Mouse (Mus musculus): ENCODE results near the gene Susd6. TPM values are rescaled to one million over a fixed set of nuclear protein-coding genes. Genes with fewer than 3 reads are reported as not detected.

Susd6 gene
- polyA plus RNA-seq (2012; ENCODE audit: insufficient read depth, insufficient read length, low replicate concordance, missing spikeins): not detected in 2 replicates

DNA sequence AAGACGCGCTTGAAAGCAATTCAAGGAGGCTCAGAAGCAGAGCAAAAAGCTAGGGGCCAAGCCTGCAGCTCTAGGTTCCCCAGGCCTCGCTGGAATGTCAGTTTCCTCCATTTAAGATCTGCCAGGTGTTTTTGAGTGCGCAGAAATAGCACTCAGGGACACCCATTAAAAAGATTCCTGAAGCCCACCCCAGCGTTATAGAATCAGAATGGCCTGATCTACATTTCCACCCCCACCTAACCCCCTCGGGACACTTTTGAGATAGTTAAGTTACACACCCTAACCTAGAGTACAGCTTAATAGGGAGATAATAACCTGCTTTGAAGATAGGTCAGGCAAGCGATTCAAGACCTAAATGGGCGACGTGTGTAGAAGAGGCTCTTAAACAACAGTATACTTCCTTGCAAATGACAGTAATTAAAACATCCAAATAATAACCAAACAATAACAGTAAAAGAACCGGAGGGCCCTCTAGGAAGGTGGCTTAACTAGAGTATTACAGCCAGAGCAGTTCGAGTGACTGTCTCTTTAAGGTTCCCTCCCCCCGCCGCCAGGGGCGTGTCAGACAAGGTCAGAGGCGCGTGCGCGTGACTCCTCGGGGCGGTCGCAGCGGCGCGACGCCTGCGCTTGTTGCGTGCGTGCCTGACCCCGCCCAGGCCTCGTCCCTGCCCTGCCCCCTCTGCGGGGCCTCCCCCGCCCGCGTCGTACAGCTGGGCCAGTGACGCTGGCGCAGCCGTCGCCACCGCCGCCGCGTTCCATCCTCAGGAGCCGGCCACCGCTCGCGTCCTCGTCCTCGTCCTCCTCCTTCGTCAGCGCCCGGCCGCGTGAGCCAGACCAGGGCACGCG, at the start of gene Susd6:
Susd6 (plus strand) TSS at position 662 of the 846 bp plus-strand sequence.
- H3K4me3 ChIP-seq (ENCODE audit: insufficient read depth, low read depth, low read length): peak within 1 kb of the TSS; percentile 85
- 3% methylated on average over 56 of the region's 56 CpGs for WGBS
- TF ChIP-seq CTCF (IDR thresholded peaks at IDR 0.05; ENCODE audit: insufficient read depth, low read depth, low read length) (no peak), POLR2A (IDR thresholded peaks at IDR 0.05; ENCODE audit: insufficient read depth, low read depth, low read length) (peak; percentile 99)
- H3K4me1 ChIP-seq (ENCODE audit: control insufficient read depth, insufficient read depth, low read length): peaks cover 6% of the 10 kb centered on the region
- H3K27ac ChIP-seq (ENCODE audit: insufficient read depth, low read depth, low read length): peak within 1 kb of the TSS; percentile 92

DNA sequence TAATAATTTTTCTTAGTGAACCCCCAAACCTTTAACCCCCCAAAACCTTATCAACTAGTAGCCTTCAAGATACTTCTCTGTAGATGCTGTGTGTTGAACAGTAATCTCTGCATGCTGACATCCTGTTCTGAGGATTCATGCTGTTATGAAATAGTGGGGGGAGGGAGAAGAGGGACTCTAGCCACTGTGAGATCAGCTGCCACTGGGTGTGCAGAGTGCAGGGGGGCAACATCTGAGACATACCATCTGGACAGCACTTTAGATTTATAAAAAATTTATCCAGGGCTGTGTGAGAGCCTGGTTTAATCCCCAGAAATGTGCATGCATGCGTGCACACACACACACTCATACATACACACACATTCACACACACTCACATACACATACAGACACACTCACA, 45.7 kb upstream of the Susd6 start:
- H3K4me1 ChIP-seq (ENCODE audit: control insufficient read depth, insufficient read depth, low read length): no peaks in the 10 kb centered on the region
- 100% methylated on average over 1 of the region's 1 CpGs for WGBS
- no peak overlapping the region for H3K4me3 ChIP-seq (ENCODE audit: insufficient read depth, low read depth, low read length)
- TF ChIP-seq CTCF (IDR thresholded peaks at IDR 0.05; ENCODE audit: insufficient read depth, low read depth, low read length): no peak
- no peak overlapping the region for H3K27ac ChIP-seq (ENCODE audit: insufficient read depth, low read depth, low read length)

DNA sequence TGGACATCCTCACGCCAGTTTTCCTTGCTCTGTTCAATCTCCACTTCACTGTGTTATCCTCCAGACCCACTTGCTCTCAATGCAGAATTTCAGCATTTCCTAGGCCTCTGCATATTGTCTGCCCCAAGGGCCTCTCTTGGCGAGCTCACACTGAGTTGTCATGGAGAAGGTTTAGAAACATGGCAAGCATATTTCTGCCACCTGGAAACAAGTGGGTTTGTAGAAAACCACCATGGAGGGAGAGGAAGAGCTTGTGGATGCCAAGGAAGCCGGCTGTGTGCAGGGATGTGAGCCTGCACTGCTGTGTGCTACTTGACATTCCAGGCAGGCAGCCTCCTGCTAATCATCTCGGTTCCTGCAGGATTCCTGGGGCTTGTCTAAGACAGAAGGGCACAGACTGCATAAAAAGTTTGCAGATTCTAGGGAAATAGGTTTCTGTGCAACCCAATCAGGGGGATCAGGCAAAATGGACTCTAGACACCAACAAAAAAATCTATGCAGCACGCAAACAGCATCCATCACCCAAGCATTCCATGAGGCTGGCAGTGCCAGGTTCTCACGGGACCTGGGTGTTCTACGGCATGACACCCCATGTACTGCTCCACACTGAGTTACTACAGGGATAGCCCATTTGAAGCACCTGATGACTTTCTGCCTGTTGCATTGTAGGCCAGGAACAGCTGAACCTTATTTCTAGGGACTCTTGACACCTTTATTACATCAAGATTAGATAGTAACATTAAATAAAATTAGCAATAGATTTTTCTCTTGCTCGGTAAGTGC, 44.1 kb upstream of the Susd6 start:
- Histone ChIP-seq H3K4me3 (ENCODE audit: insufficient read depth, low read depth, low read length) (no peak overlapping the region), H3K27ac (ENCODE audit: insufficient read depth, low read depth, low read length) (0 out of 2 replicates have a peak overlapping the region, but pooled peaks have one; percentile 38), H3K4me1 (ENCODE audit: control insufficient read depth, insufficient read depth, low read length) (no peaks in the 10 kb centered on the region)
- TF ChIP-seq POLR2A (IDR thresholded peaks at IDR 0.05; ENCODE audit: insufficient read depth, low read depth, low read length): no peak
- TF ChIP-seq CTCF (IDR thresholded peaks at IDR 0.05; ENCODE audit: insufficient read depth, low read depth, low read length): no peak
- WGBS: 58% methylated on average over 8 of the region's 8 CpGs

DNA sequence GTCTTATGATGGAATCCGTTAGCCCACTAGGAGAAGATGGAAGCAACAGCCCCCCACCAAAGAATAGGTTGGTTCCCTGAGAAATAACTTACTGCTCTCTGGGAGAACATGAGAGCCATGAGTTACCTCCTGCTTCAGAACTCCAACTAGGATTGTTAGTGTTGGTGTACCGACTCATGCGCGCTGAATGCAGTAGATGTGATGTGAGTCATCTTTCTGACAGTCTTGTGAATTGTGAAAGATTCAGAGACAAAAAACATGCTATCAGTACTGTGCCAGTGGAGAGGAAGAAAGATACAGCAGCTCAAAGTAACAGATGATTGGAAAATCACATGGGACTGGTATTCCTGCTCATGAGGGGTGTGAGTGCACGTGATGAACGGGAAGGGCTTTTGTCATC, 38.8 kb upstream of the Susd6 start:
- 83% methylated on average over 6 of the region's 6 CpGs for WGBS
- Histone ChIP-seq H3K4me3 (ENCODE audit: insufficient read depth, low read depth, low read length) (no peak overlapping the region), H3K4me1 (ENCODE audit: control insufficient read depth, insufficient read depth, low read length) (no peaks in the 10 kb centered on the region), H3K27ac (ENCODE audit: insufficient read depth, low read depth, low read length) (no peak overlapping the region)
- TF ChIP-seq CTCF (IDR thresholded peaks at IDR 0.05; ENCODE audit: insufficient read depth, low read depth, low read length) (no peak), POLR2A (IDR thresholded peaks at IDR 0.05; ENCODE audit: insufficient read depth, low read depth, low read length) (no peak)

DNA sequence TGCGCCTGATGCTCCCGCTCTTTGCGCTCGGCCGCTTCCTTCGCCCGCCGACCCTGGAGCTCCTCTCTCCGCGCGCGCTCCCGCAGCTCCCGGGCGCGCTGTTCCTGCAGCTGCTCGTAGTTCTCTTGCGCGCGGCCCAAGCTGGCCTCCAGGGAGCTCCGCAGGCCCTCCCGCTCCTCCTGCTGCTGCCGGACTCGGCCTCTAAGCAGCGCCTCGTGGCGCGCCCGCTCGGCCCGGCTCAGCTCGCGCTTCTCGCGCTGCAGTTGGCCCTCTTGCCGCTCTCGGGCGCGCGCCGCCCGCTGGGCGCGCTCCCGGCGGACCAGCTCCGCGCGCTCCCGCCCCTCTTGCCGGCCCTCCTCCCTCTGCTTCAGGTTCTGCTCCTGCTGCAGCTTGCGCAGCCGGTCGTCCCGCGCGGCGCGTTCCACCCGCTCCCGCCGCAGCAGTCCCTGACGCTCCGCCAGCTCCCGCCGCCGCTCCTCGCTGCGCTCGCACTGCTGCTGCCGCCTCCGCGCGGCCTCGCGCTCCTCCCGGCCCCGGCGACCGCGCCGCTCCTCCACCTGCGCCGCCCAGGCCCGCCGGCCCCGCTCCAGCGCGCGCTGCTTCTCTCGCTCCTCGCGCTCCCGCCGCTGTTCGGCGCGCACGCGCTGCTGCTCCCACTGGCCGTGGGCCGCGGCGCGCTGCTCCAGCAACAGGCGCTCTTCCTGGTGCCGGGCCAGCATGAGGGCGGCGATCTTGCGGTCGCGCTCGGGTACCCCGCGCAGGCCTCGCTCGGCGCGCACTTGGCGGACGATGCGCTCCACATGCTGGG, 32.4 kb upstream of the Susd6 start:
- WGBS: 62% methylated on average over 122 of the region's 122 CpGs
- H3K4me3 ChIP-seq (ENCODE audit: insufficient read depth, low read depth, low read length): peak overlapping the region; percentile 32
- H3K4me1 ChIP-seq (ENCODE audit: control insufficient read depth, insufficient read depth, low read length): peaks cover 19% of the 10 kb centered on the region
- no peak overlapping the region for H3K27ac ChIP-seq (ENCODE audit: insufficient read depth, low read depth, low read length)
- TF ChIP-seq CTCF (IDR thresholded peaks at IDR 0.05; ENCODE audit: insufficient read depth, low read depth, low read length) (no peak), POLR2A (IDR thresholded peaks at IDR 0.05; ENCODE audit: insufficient read depth, low read depth, low read length) (no peak)

DNA sequence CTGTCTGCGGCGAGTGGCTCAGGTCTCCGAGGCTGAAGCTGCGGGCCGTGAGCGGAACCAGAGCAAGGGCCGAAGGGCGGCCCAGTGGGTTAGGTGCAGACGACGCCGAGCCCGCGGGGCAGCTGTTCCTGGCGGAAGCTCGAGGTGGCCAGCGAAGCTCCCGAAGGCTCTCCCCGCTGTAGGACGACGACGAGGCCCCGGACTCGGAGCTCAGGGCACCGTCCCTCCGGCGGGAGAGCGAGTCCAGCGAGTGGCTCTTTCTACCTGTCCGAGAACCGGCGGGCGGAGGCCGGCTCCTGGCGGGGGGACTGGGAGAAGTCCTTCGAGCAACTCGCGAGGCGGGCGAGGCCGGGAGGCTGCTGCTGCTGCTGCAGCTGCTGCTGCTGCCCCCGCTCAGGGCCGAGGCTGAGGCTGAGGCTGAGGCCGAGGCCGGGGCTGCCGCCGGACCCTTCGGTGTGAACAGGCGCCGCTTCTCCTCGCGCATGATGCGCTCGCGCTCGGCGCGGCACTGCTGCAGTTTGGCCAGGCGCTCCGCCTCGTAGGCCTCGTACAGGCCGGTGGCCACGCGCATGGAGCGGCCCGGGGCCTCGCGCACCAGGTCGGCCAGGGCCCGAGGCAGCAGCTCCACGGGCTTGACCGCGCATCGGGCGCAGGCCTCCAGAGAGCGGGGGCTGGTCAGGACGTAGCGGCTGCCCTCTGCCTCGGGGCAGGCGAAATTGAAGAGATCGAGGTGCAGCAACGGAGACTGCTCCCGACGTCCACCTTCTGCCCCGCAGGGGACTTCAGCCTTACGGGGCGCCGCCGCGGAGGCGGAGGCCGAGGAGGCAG, 31.5 kb upstream of the Susd6 start:
- whole genome bisulfite sequencing: 52% methylated on average over 92 of the region's 92 CpGs
- no peak for TF ChIP-seq POLR2A (IDR thresholded peaks at IDR 0.05; ENCODE audit: insufficient read depth, low read depth, low read length)
- Histone ChIP-seq H3K4me1 (ENCODE audit: control insufficient read depth, insufficient read depth, low read length) (peaks cover 19% of the 10 kb centered on the region), H3K4me3 (ENCODE audit: insufficient read depth, low read depth, low read length) (peak overlapping the region; percentile 74), H3K27ac (ENCODE audit: insufficient read depth, low read depth, low read length) (peak overlapping the region; percentile 87)

DNA sequence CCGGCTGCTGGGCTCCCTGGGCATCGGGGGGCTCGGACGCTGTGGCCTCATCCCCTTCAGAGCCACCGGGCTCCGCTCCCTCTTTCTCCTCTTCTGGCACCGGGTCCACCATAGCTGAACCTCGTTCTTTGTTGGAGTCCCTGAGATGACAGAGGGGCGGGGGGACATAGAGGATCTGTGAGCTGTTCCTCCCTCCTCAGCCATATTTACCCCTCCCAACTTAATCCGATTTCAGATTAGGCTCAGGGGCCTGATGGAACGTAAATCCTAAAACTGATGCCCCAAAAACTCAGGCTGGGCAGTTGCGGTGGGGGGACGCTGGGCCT, 31.0 kb upstream of the Susd6 start:
- Histone ChIP-seq H3K4me1 (ENCODE audit: control insufficient read depth, insufficient read depth, low read length) (peaks cover 19% of the 10 kb centered on the region), H3K27ac (ENCODE audit: insufficient read depth, low read depth, low read length) (peak overlapping the region; percentile 87), H3K4me3 (ENCODE audit: insufficient read depth, low read depth, low read length) (peak overlapping the region; percentile 74)
- TF ChIP-seq POLR2A (IDR thresholded peaks at IDR 0.05; ENCODE audit: insufficient read depth, low read depth, low read length) (no peak), CTCF (IDR thresholded peaks at IDR 0.05; ENCODE audit: insufficient read depth, low read depth, low read length) (no peak)
- WGBS: 5% methylated on average over 13 of the region's 13 CpGs

Measured in olfactory bulb, adult 2 months (tissue).